Mouse (Mus musculus) neural tube, embryonic 13.5 days (tissue): ENCODE measurements around the gene Map4k1. TPM values are rescaled to one million over a fixed set of nuclear protein-coding genes. Genes with fewer than 3 reads are reported as not detected.
"Not testable (repeated sequence)": the region's sequence is repeated elsewhere in the genome, so short reads cannot be mapped to it uniquely, and the experiment has no call there.

Experiments used
- ATAC-seq: fragments of 200-750 bp; cut with Nextera tagmentation; 2 replicates; pipeline ENCODE4 v1.8.0; 2017; ENCODE audit warnings: low read depth, mild to moderate bottlenecking, moderate TSS enrichment, moderate library complexity
- H3K27ac ChIP-seq: fragments of 300-500 bp; sonication (generic); replicated peaks from 2 replicates; pipeline ENCODE4 v1.5.1; 2015; ENCODE audit warnings: moderate library complexity, mild to moderate bottlenecking, inconsistent platforms
- H3K27me3 ChIP-seq: fragments of 300-500 bp; sonication (generic); 2 replicates; pipeline ENCODE4 v1.6.1; 2015; ENCODE audit warnings: mild to moderate bottlenecking, inconsistent platforms
- H3K36me3 ChIP-seq: fragments of 300-500 bp; sonication (generic); 2 replicates; pipeline ENCODE4 v1.6.1; 2015; ENCODE audit warnings: mild to moderate bottlenecking, inconsistent platforms
- H3K4me1 ChIP-seq: fragments of 300-500 bp; sonication (generic); replicated peaks from 2 replicates; pipeline ENCODE4 v1.6.1; 2015; ENCODE audit warnings: inconsistent platforms
- H3K4me2 ChIP-seq: fragments of 300-500 bp; sonication (generic); 2 replicates; pipeline ENCODE4 v1.6.1; 2015; ENCODE audit warnings: inconsistent platforms, mild to moderate bottlenecking, moderate library complexity
- H3K4me3 ChIP-seq: fragments of 300-500 bp; sonication (generic); 2 replicates; pipeline ENCODE4 v1.5.1; 2015; ENCODE audit warnings: mild to moderate bottlenecking, inconsistent platforms
- H3K9ac ChIP-seq: fragments of 300-500 bp; sonication (generic); 2 replicates; pipeline ENCODE4 v1.6.1; 2015; ENCODE audit warnings: moderate library complexity, mild to moderate bottlenecking, inconsistent platforms
- H3K9me3 ChIP-seq: fragments of 300-500 bp; sonication (generic); 2 replicates; pipeline ENCODE4 v1.6.1; 2016; ENCODE audit warnings: inconsistent platforms
- WGBS: fragments of 180-500 bp; shearing (Covaris S2); methylation state at CpG from one replicate; pipeline ENCODE4 v1.1.7; 2015; 5-methylcytosine and 5-hydroxymethylcytosine counted together
- polyA plus RNA-seq: library from polyadenylated mRNA; unstranded; fragments of >200 nt; fragmentation: Nextera tagmentation; extraction: Ambion mirVana; gene quantifications from 2 replicates; pipeline ENCODE4 v1.2.1, GENCODE M21; 2015

Map4k1 gene
- polyA plus RNA-seq, 1 experiment from 2014 or later = 4.1 TPM

DNA sequence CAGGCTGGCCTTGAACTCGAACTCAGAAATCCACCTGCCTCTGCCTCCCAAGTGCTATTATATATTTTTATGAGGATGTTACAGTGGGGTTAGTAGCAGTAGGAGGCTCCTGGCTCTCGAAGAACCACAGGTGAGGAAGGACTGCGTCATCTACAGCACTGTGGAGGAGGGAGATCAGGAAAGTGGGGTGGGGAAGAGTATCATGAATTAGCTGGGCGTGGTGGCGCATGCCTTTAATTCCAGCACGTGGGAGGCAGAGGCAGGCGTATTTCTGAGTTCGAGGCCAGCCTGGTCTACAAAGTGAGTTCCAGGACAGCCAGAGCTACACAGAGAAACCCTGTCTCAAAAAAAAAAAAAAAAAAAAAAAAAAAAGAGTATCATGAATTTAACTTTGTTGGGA lies 13.7 kb upstream of the Map4k1 start:
- not testable (repeated sequence) for H3K4me2 ChIP-seq, H3K27me3 ChIP-seq, H3K4me1 ChIP-seq, H3K27ac ChIP-seq, ATAC-seq, H3K9ac ChIP-seq, H3K4me3 ChIP-seq, H3K9me3 ChIP-seq
- 96% methylated on average over 8 of the region's 8 CpGs for WGBS
- H3K36me3 ChIP-seq = peaks cover 39% of the 10 kb centered on the region

DNA sequence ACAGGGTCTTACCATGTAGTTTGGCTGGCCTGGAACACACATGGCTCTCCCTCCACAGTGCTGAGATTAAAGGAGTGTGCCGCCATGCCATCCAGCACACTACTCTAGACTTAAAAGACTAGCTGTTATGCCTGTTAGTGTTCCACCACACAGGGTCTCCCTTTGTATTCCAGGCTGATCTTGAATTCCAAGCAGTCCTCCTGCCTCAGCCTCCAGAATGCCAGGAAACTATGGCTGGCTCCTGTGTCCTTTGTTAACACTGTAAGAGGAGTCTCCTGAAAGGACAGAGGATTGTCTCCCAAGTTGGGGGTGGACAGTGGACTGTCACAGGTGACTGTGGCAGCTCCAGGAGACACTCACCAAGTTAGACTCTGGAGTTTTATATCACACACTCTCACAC lies 12.6 kb upstream of the Map4k1 start:
- no peak overlapping the region for H3K4me3 ChIP-seq
- 67% methylated on average over 1 of the region's 1 CpGs for WGBS
- no peaks in the 10 kb centered on the region for H3K4me1 ChIP-seq
- H3K4me2 ChIP-seq = no peak overlapping the region
- H3K27ac ChIP-seq = no peak overlapping the region
- no peak overlapping the region for H3K9ac ChIP-seq
- ATAC-seq = no peak
- H3K9me3 ChIP-seq = no peaks in the 10 kb centered on the region
- no peaks in the 10 kb centered on the region for H3K27me3 ChIP-seq
- H3K36me3 ChIP-seq = peaks cover 51% of the 10 kb centered on the region

DNA sequence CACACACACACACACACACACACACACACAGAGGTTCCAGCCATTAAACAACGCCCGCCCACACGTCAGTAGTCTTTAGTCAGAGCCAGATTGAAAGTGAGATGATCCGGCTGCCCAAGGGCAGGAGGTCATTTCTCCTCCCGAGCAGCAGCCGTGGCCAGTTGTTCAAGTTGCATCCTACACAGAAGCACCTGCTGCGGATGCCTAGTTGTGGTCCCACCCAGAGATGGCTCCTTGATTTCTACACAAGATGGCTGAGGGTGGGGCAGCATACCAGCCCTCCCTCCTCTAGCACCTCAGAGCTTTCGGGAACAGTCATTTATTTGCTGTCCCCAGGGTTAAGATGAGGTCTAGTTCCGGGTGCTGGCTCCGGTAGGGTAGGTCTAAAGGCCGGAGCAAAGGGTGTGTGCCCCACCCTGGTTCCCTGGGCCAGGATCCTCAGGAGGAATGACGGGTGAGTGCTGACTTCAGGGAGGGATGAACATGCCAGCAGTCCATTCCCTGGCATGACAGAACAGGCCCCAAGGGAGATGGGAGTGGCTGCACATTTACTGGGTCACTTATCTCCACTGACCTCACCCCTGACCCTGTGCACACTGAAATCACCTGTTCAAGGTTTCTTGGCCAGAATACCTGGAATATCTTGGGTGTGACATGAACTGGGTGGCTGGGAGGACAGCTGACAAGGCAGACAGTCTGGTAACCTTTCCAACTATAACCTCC lies 12.0 kb upstream of the Map4k1 start:
- 80% methylated on average over 12 of the region's 12 CpGs for WGBS
- H3K4me1 ChIP-seq = no peaks in the 10 kb centered on the region
- H3K4me2 ChIP-seq = no peak overlapping the region
- no peaks in the 10 kb centered on the region for H3K27me3 ChIP-seq
- no peak overlapping the region for H3K4me3 ChIP-seq
- ATAC-seq = no peak
- no peak overlapping the region for H3K9ac ChIP-seq
- H3K9me3 ChIP-seq = no peaks in the 10 kb centered on the region
- H3K36me3 ChIP-seq = peaks cover 57% of the 10 kb centered on the region
- no peak overlapping the region for H3K27ac ChIP-seq

DNA sequence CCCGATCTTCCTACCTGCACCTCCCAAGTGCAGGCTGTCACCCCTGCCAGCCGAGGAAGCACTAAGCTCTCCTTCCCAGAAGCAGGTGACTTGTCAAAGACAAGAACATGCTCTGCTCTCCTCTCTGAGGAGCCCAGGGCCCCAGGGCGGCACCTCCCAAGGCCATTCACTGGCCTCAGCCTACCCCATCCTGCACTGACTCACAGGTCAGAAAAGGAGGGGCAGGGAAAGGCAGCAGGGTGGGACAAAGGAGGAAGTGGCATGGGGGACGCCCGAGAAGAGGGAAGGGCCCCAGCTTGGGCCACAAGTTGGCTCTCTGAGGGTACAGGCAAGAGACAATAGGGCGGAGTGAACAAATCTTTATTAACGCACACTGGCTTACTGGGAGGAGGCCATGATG lies 10.8 kb upstream of the Map4k1 start:
- H3K27me3 ChIP-seq = no peaks in the 10 kb centered on the region
- no peak overlapping the region for H3K27ac ChIP-seq
- H3K36me3 ChIP-seq = peaks cover 63% of the 10 kb centered on the region
- WGBS = 88% methylated on average over 7 of the region's 7 CpGs
- no peak overlapping the region for H3K9ac ChIP-seq
- H3K4me1 ChIP-seq = no peaks in the 10 kb centered on the region
- no peak for ATAC-seq
- H3K4me3 ChIP-seq = no peak overlapping the region
- H3K4me2 ChIP-seq = no peak overlapping the region
- H3K9me3 ChIP-seq = no peaks in the 10 kb centered on the region

DNA sequence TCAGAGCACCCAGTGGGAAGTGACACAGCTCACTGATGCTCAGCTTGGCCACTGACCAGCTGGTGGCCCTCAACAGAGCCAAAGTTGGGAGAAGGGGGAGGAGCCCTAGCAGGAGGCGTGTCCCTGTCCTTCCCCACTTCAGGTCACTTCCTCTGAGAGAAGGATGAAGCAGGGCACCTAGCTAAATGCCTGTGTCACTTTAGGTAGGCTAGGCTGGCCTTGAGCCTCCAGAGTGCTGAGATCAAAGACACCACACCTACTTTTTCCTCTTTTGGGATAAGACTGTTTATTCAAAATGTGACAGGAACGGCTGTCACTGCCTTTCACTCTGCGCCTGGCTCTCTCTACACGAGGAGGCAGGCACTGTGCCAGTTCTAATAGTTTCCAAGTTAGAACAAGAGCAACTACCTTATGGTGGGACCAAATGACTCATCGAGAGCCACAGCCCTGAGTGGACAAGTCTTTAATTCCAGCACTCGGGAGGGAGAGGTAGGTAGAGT lies 10.0 kb upstream of the Map4k1 start:
- Histone ChIP-seq H3K27ac (no peak overlapping the region), H3K27me3 (no peaks in the 10 kb centered on the region), H3K4me2 (no peak overlapping the region), H3K9ac (no peak overlapping the region), H3K9me3 (no peaks in the 10 kb centered on the region), H3K4me3 (no peak overlapping the region), H3K4me1 (no peaks in the 10 kb centered on the region), H3K36me3 (peaks cover 71% of the 10 kb centered on the region)
- 90% methylated on average over 6 of the region's 6 CpGs for WGBS
- ATAC-seq = no peak

DNA sequence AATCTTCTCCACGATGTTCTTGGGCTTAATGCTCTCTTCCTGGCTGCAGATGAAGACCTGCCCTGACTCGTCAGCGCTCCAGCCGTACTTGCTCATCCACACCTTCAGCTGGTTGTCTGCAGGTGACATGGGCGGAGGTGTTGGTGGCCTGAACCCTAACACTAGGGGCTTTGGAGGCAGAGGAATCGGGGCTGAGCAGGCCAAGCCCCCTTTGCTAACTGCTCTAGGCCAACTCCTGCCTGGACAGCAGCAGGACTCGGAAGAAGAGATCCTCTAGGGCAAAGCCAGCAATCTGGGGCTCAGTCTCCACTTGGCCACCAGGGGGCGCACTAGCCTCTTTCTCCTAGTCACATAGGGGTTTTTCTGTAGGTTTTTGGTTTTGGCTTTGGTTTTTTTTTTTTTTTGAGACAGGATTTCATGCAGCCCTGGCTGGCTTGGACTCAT lies 9.3 kb upstream of the Map4k1 start:
- peaks cover 79% of the 10 kb centered on the region for H3K36me3 ChIP-seq

DNA sequence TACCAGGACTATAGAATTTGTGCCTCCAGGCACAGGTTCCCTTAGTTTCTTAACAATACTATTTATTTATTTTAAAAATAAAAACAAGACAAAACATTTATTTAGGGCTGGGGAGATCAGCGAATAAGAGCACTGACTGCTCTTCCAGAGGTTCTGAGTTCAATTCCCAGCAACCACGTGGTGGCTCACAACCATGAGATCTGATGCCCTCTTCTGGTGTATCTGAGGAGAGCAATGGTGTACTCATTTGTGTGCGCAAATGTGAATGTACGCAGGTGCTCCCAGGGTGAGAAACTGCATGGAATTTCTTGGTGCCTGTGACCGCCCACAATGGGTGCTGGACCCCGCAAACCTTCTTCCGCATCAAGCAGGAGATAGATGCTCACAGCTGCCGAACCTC lies 8.8 kb upstream of the Map4k1 start:
- no peak for ATAC-seq

More for the DNA sequence above, 9.3 kb upstream of the Map4k1 start:
- Histone ChIP-seq H3K4me3 (no peak overlapping the region), H3K4me2 (no peak overlapping the region), H3K27ac (no peak overlapping the region), H3K9me3 (no peaks in the 10 kb centered on the region), H3K4me1 (no peaks in the 10 kb centered on the region), H3K27me3 (no peaks in the 10 kb centered on the region), H3K9ac (no peak overlapping the region)
- WGBS = 74% methylated on average over 8 of the region's 8 CpGs
- no peak for ATAC-seq

DNA sequence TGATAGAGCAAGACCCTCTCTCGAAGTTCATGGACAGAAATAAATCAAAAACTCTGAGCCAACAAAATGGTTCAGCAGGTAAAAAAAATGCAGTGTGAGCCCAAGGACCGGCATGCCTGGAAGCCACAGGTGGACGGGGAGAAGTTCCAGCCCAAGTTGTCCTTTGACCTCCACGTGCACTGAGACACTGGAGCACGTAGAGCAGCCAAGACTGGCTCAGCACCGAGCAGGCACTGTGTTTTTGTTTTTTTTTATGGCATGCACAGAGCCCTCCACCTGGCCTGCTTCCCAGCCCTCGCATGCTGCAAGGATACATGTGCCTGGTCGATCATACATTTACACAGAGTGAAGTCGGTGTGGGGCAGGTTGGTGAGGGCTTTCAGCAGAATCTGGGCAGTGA lies 4.3 kb upstream of the Map4k1 start:
- Histone ChIP-seq H3K9ac (no peak overlapping the region), H3K4me1 (peaks cover 16% of the 10 kb centered on the region), H3K27ac (no peak overlapping the region), H3K4me2 (no peak overlapping the region), H3K9me3 (no peaks in the 10 kb centered on the region), H3K36me3 (peaks cover 65% of the 10 kb centered on the region), H3K27me3 (no peaks in the 10 kb centered on the region), H3K4me3 (no peak overlapping the region)
- 92% methylated on average over 9 of the region's 9 CpGs for WGBS
- ATAC-seq = no peak

More for the DNA sequence above, 8.8 kb upstream of the Map4k1 start:
- H3K4me3 ChIP-seq = no peak overlapping the region
- H3K9ac ChIP-seq = no peak overlapping the region
- H3K36me3 ChIP-seq = peaks cover 83% of the 10 kb centered on the region
- 82% methylated on average over 8 of the region's 8 CpGs for WGBS
- H3K4me2 ChIP-seq = no peak overlapping the region
- H3K4me1 ChIP-seq = no peaks in the 10 kb centered on the region
- no peak overlapping the region for H3K27ac ChIP-seq
- no peaks in the 10 kb centered on the region for H3K27me3 ChIP-seq
- H3K9me3 ChIP-seq = no peaks in the 10 kb centered on the region

DNA sequence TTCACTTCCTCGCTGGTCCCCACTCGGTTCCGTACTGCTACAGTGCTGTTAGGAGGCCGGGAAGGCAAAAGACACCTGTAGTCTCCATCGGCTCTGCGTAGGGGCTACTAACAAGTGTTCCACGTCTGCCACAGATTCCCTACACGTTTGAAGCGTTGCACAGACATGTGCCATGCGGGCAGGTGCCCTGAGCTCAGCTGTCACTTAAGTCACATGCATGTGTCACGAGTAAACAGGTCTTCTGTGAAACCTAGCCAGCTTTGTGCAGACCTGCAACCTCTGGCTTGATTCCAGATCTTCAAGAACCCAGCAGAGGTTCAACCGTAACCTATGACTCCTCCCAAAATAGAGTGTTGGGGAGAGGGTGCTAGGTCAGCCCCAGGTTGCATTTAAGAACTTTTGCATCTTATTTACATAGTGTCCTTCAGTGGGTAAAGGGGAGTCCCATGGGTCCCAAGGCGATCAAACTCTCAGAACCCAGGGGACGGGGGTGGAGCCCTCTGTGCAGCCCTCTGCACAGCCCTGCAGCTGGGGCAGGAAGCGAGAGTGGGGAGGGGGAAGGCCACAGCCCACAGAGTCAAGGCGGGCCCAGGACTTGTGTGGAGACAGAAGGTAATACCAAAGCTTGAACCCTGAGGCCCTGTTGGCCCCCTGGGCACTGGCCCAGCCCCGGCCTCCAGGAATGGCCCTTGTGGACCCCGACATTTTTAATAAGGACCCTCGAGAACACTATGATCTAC lies 594 bp downstream of the Map4k1 start:
- H3K27ac ChIP-seq = peak overlapping the region; percentile 73
- H3K9me3 ChIP-seq = no peaks in the 10 kb centered on the region
- H3K27me3 ChIP-seq = no peaks in the 10 kb centered on the region
- H3K36me3 ChIP-seq = peaks cover 21% of the 10 kb centered on the region
- peak; percentile 60 for ATAC-seq
- H3K4me1 ChIP-seq = peaks cover 21% of the 10 kb centered on the region
- H3K4me2 ChIP-seq = peak overlapping the region; percentile 78
- 14% methylated on average over 19 of the region's 19 CpGs for WGBS
- H3K4me3 ChIP-seq = peak overlapping the region; percentile 82
- H3K9ac ChIP-seq = peak overlapping the region; percentile 72

DNA sequence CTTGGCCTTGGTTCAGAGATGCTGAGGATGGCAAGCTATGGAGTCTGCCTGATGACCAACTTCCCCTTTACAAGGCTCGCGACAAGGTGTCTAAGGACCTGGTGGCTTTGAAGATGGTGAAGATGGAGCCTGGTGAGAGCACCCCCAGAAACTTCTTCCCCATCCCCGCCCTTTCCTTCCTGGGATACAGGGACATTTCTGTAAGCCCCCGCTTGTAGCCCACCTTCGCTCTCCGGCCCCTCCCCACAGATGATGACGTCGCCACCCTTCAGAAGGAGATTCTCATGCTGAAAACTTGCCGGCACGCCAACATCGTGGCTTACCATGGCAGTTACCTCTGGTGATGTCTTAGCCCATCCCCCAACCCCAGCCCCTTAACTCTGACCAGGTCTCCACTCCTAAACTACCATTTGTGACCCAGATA lies 1.3 kb downstream of the Map4k1 start:
- Histone ChIP-seq H3K4me3 (no peak overlapping the region), H3K9me3 (no peaks in the 10 kb centered on the region), H3K27ac (no peak overlapping the region), H3K4me1 (peaks cover 21% of the 10 kb centered on the region), H3K4me2 (peak overlapping the region; percentile 78), H3K36me3 (peaks cover 14% of the 10 kb centered on the region), H3K27me3 (no peaks in the 10 kb centered on the region), H3K9ac (peak overlapping the region; percentile 72; the same call in 1 of the 2 replicates)
- WGBS = 78% methylated on average over 11 of the region's 11 CpGs
- no peak for ATAC-seq

DNA sequence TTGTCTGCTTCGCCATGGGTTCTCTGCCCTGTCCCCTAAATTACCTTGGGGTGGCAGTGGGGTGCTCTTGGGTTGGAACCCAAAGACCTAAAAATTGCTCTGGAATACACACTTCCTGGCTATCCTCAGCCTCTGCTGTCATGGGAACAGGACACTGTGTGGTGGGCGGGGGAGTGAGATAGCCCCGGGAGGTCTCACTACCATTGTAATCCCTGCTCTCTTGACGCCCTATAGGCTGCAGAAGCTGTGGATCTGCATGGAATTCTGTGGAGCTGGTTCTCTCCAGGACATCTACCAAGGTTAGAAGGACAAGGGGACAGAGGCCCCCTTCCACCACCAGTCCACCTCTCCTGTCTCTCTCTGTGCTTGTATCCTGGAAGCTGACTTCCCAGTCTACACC lies 2.0 kb downstream of the Map4k1 start:
- Histone ChIP-seq H3K4me1 (peaks cover 21% of the 10 kb centered on the region), H3K4me3 (no peak overlapping the region), H3K36me3 (peaks cover 7% of the 10 kb centered on the region), H3K27ac (no peak overlapping the region), H3K27me3 (no peaks in the 10 kb centered on the region), H3K9ac (no peak overlapping the region), H3K9me3 (no peaks in the 10 kb centered on the region), H3K4me2 (no peak overlapping the region)
- 77% methylated on average over 4 of the region's 4 CpGs for WGBS
- no peak for ATAC-seq

DNA sequence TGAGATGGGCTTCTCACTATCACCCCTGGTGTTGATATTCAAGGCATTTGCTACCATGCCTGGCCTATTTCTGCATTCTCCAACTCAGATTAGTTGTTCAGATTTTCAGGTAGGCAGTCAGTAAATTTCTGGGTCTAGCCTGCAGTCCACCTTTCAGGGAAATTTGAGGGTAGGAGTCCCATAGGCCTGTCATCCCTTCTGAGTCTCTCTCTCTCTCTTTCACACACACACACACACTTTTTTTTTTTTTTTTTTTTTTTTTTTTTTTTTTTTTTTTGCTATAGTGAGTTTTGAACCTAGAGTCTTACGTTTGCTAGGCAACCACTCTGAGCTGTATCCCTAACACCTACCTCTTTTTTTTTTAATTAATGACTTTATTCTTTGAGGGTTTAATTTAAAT lies 2.6 kb downstream of the Map4k1 start:
- no peak overlapping the region for H3K27ac ChIP-seq
- no peaks in the 10 kb centered on the region for H3K9me3 ChIP-seq
- WGBS = 100% methylated on average over 1 of the region's 1 CpGs
- ATAC-seq = no peak
- H3K4me2 ChIP-seq = no peak overlapping the region
- no peak overlapping the region for H3K4me3 ChIP-seq
- no peaks in the 10 kb centered on the region for H3K27me3 ChIP-seq
- peaks cover 1% of the 10 kb centered on the region; the same call in 1 of the 2 replicates for H3K36me3 ChIP-seq
- H3K4me1 ChIP-seq = peaks cover 21% of the 10 kb centered on the region
- H3K9ac ChIP-seq = no peak overlapping the region
